Mouse (Mus musculus): ENCODE results near the gene Trnau1ap.

Gene Trnau1ap

GRCm38 (mm10) chr4:132329115-132329834 lies at the start of gene Trnau1ap:
Gene Trnau1ap (minus strand): TSS chr4:132329538.
- peak; percentile 91 for DNase-seq

- DNase-seq = no peak
Observed at GRCm38 (mm10) chr4:132373820-132374219, 44.5 kb upstream of the Trnau1ap start.

GRCm38 (mm10) chr4:132369953-132370750 lies 40.8 kb upstream of the Trnau1ap start:
- no peak for DNase-seq

- no peak for DNase-seq
Observed at GRCm38 (mm10) chr4:132367480-132368201, 38.3 kb upstream of the Trnau1ap start.

GRCm38 (mm10) chr4:132365450-132366060 lies 36.2 kb upstream of the Trnau1ap start:
- no peak for DNase-seq

- DNase-seq = no peak
Observed at GRCm38 (mm10) chr4:132363487-132363886, 34.1 kb upstream of the Trnau1ap start.

- DNase-seq = no peak
Observed at GRCm38 (mm10) chr4:132359510-132359909, 30.2 kb upstream of the Trnau1ap start.

- peak; percentile 52 for DNase-seq
Observed at GRCm38 (mm10) chr4:132356170-132356569, 26.8 kb upstream of the Trnau1ap start.

GRCm38 (mm10) chr4:132355403-132355802 lies 26.1 kb upstream of the Trnau1ap start:
- DNase-seq = no peak

GRCm38 (mm10) chr4:132354571-132354970 lies 25.2 kb upstream of the Trnau1ap start:
- no peak for DNase-seq

- DNase-seq = peak; percentile 95
Observed at GRCm38 (mm10) chr4:132353481-132353885, 24.1 kb upstream of the Trnau1ap start, which contains the start of gene Rcc1. Gene Rcc1 (minus strand): TSS chr4:132353605.

- peak; percentile 24 for DNase-seq
Observed at GRCm38 (mm10) chr4:132352739-132353138, 23.4 kb upstream of the Trnau1ap start.

- DNase-seq = no peak
Observed at GRCm38 (mm10) chr4:132351401-132351800, 22.1 kb upstream of the Trnau1ap start.

- no peak for DNase-seq
Observed at GRCm38 (mm10) chr4:132350854-132351253, 21.5 kb upstream of the Trnau1ap start.

- DNase-seq = no peak
Observed at GRCm38 (mm10) chr4:132350123-132350740, 20.9 kb upstream of the Trnau1ap start.

- DNase-seq = no peak
Observed at GRCm38 (mm10) chr4:132349495-132350122, 20.3 kb upstream of the Trnau1ap start.

GRCm38 (mm10) chr4:132346661-132347060 lies 17.3 kb upstream of the Trnau1ap start:
- no peak for DNase-seq

GRCm38 (mm10) chr4:132346261-132346660 lies 16.9 kb upstream of the Trnau1ap start:
- DNase-seq = no peak

GRCm38 (mm10) chr4:132345843-132346212 lies 16.5 kb upstream of the Trnau1ap start:
- no peak for DNase-seq

- peak; percentile 95 for DNase-seq
Observed at GRCm38 (mm10) chr4:132345135-132345842, 16.0 kb upstream of the Trnau1ap start.

Measured in thymus, postnatal 25 days (tissue).